Mouse (Mus musculus) ES-E14 (cell line): ENCODE results near the gene Il12b. TPM values are rescaled to one million over a fixed set of nuclear protein-coding genes. Genes with fewer than 3 reads are reported as not detected.

ENCODE experiments used
- DNase-seq: peaks from one replicate; pipeline ENCODE4 v3.0.0-alpha.2; 2013; ENCODE audit warnings: low read depth, low spot score
- H3K27ac ChIP-seq: 2 replicates; pipeline ENCODE4 v1.5.1; 2012; ENCODE audit warnings: low read depth, mild to moderate bottlenecking, low read length, moderate library complexity, mixed read lengths; ENCODE audit not compliant: poor library complexity, insufficient read depth, severe bottlenecking
- H3K36me3 ChIP-seq: 2 replicates; pipeline ENCODE4 v1.6.1; 2012; ENCODE audit warnings: mild to moderate bottlenecking, low read length, moderate library complexity, mixed read lengths; ENCODE audit not compliant: control insufficient read depth, poor library complexity, insufficient read depth, severe bottlenecking
- H3K4me1 ChIP-seq, 2 experiments: fragments of 150-350 bp in 1 of 2; sonication (generic) in 1 of 2; 2 replicates each; pipeline ENCODE4 v1.6.1; 2012; ENCODE audit warnings: low read length in 2 of 2, mild to moderate bottlenecking in 1 of 2, mixed read lengths in 1 of 2; ENCODE audit not compliant: control insufficient read depth in 2 of 2, insufficient read depth in 2 of 2, poor library complexity in 1 of 2
- H3K4me3 ChIP-seq, 2 experiments: fragments of 150-350 bp in 1 of 2; sonication (generic) in 1 of 2; 2 replicates each; pipeline ENCODE4 v1.5.1; 2012; ENCODE audit warnings: low read length in 2 of 2, low read depth in 1 of 2, mild to moderate bottlenecking in 1 of 2, mixed read lengths in 1 of 2; ENCODE audit not compliant: insufficient read depth in 1 of 2, poor library complexity in 1 of 2, severe bottlenecking in 1 of 2
- H3K9ac ChIP-seq: 2 replicates; pipeline ENCODE4 v1.6.1; 2012; ENCODE audit warnings: low read depth, mild to moderate bottlenecking, low read length, mixed read lengths; ENCODE audit not compliant: poor library complexity, insufficient read depth, severe bottlenecking
- H3K9me3 ChIP-seq: fragments of 150-350 bp; sonication (generic); 2 replicates; pipeline ENCODE4 v1.6.1; 2012; ENCODE audit warnings: low read depth, mild to moderate bottlenecking, low read length; ENCODE audit not compliant: control insufficient read depth, insufficient read depth
- CHD2 ChIP-seq: IDR thresholded peaks from 2 replicates; pipeline ENCODE4 v1.6.1; 2014; ENCODE audit warnings: mild to moderate bottlenecking, low read depth, low read length, inconsistent platforms
- HCFC1 ChIP-seq: IDR thresholded peaks from 2 replicates; pipeline ENCODE4 v1.6.1; 2012; ENCODE audit warnings: low read length, inconsistent platforms, borderline replicate concordance; ENCODE audit not compliant: insufficient read depth
- MAFK ChIP-seq: IDR thresholded peaks from 2 replicates; pipeline ENCODE4 v1.6.1; 2014; ENCODE audit warnings: mild to moderate bottlenecking, low read depth, low read length, inconsistent platforms; ENCODE audit not compliant: insufficient read depth
- ZC3H11A ChIP-seq: IDR thresholded peaks from 2 replicates; pipeline ENCODE4 v1.6.1; 2012; ENCODE audit warnings: low read depth, mild to moderate bottlenecking, inconsistent platforms, low read length, borderline replicate concordance
- ZNF384 ChIP-seq: IDR thresholded peaks from 2 replicates; pipeline ENCODE4 v1.6.1; 2012; ENCODE audit warnings: low read depth, low read length, inconsistent platforms
- in situ Hi-C, 2 experiments: fragments of 600-800 bp; cut with MboI; formaldehyde crosslinking; loops; one replicate each; pipeline ENCODE4 v1.15.1; 2025; ENCODE audit warnings: low sequenced_read_pairs in 2 of 2, inconsistent platforms in 1 of 2; ENCODE audit not compliant: unreplicated experiment in 2 of 2
- total RNA-seq: library from RNA; depleted of rRNA; stranded (reverse); fragments of 300-350 nt; gene quantifications from 2 replicates; pipeline ENCODE4 v1.2.3, GENCODE M21; 2012

Gene Il12b
- total RNA-seq, 1 experiment: not detected

DNA sequence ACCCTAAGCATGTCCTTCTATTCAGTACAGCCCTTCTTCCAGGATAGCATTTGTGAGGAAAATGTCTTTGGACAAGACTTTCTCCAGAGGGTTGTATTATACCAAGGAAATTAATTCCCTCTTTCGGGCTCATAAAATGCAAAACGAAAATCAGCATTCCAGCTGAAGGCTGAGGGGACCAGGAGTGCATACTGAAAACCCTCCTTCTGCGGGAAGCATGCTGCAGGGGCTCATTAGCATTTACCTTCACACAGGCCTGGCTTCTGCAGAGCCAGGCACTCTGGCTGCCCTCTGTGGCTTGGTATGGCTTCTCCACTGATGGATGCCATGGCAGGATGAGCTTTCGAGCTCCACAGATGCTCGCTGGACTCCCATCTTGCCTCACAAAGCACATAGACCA is 24.1 kb downstream of the Il12b start:
- no peaks in the 10 kb centered on the region for H3K9me3 ChIP-seq
- in situ Hi-C loops: no loop called here

DNA sequence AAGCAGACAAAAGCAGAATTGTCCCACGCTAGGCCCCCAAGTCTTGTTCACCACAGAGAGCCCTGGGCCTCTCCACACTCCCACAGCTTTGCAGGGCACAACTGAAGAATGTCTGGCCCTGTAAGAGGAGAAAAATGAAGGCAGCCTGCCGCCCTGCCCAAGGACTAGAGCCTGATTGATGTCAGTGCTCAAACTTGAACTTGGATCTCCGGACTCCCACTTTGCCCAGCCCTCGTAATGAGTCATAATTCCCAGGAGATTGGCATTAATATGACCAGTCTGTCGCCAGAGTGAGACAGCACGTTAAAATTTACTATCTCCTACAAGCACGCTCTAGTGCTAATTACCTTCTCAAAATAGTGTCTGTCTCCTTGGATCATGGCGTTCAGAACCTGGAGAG is 25.1 kb downstream of the Il12b start:
- Histone ChIP-seq H3K36me3 (no peaks in the 10 kb centered on the region), H3K4me3 (no peak overlapping the region), H3K9me3 (no peaks in the 10 kb centered on the region), H3K9ac (no peak overlapping the region), H3K4me1 (no peaks in the 10 kb centered on the region), H3K27ac (no peak overlapping the region)
- DNase-seq: no peak
- in situ Hi-C loops: no loop called here
- TF ChIP-seq ZC3H11A (no peak), HCFC1 (no peak), CHD2 (no peak), MAFK (no peak), ZNF384 (no peak)

More for the DNA sequence above, 24.1 kb downstream of the Il12b start:
- no peak overlapping the region for H3K27ac ChIP-seq
- DNase-seq: no peak
- H3K4me1 ChIP-seq: no peaks in the 10 kb centered on the region
- no peak overlapping the region for H3K9ac ChIP-seq
- H3K36me3 ChIP-seq: no peaks in the 10 kb centered on the region
- TF ChIP-seq HCFC1 (no peak), CHD2 (no peak), ZNF384 (no peak), ZC3H11A (no peak), MAFK (no peak)
- H3K4me3 ChIP-seq: no peak overlapping the region

DNA sequence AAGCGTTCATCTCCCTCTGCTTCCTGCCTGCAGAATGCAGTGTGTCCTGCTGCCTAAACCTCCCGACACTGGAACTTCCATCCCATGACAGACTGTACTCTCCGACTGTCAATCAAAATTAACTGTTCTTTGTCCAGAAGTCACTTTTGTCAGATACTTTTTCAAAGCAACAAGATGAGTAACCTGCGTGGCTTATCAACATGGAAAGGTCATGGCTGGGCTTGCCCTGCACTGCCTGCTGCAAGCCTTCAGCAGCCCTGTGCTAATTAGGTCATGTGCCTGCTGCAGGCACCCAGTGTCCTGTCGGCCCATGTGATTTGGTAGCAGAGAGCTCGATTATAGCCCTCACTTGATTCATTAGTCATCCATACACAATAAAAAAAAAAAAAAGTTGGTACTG is 25.8 kb downstream of the Il12b start:
- no peak overlapping the region for H3K27ac ChIP-seq
- H3K36me3 ChIP-seq: no peaks in the 10 kb centered on the region
- in situ Hi-C loops: no loop called here
- H3K4me1 ChIP-seq: no peaks in the 10 kb centered on the region
- no peak overlapping the region for H3K9ac ChIP-seq
- TF ChIP-seq ZNF384 (no peak), HCFC1 (no peak), MAFK (no peak), ZC3H11A (no peak), CHD2 (no peak)
- H3K4me3 ChIP-seq: no peak overlapping the region
- DNase-seq: no peak
- no peaks in the 10 kb centered on the region for H3K9me3 ChIP-seq

DNA sequence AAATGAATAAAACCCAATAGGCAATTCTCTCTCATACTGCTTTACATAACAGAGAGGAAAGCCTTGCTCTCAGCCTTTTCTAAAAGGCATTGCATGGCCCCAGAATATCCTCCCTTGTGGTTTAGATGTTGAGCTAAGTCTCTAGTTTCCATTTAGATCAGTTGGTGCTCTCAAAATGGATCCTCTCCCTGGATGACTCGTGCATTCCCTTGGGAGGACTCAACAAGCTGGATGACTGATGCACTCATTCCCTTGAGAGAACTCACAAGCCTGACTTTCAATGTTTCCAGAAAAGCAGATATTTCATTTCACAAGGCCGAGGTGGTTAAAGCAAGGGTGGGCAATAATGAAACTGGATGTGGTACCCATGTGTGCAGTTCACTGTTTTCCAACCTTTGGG is 28.1 kb downstream of the Il12b start:
- no peaks in the 10 kb centered on the region for H3K36me3 ChIP-seq
- H3K4me1 ChIP-seq: no peaks in the 10 kb centered on the region
- H3K9me3 ChIP-seq: no peaks in the 10 kb centered on the region
- in situ Hi-C loops: no loop called here
- H3K9ac ChIP-seq: no peak overlapping the region
- no peak for DNase-seq
- H3K4me3 ChIP-seq: no peak overlapping the region
- TF ChIP-seq CHD2 (no peak), MAFK (no peak), ZNF384 (no peak), ZC3H11A (no peak), HCFC1 (no peak)
- H3K27ac ChIP-seq: no peak overlapping the region

DNA sequence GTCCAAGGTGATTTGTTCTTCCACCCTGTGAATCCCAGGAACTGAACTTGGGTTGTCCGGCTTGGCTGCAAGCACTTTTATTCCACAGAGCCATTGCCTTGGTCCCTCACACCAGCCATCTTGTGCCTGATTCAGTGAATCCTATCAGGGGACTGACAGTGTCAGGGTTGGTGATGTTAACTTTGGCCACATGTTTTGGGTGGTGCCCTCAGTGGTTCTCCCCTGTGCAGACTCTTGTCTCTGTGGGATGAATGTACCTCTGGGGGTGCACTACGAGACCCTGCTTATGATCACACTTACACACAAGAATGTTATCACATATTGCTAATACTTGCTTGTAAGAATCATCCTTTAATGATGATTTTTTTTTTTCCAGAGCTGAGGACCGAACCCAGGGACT is 30.2 kb downstream of the Il12b start:
- H3K9me3 ChIP-seq: no peaks in the 10 kb centered on the region
- no peak overlapping the region for H3K9ac ChIP-seq
- no peak for DNase-seq
- no peaks in the 10 kb centered on the region for H3K4me1 ChIP-seq
- no peaks in the 10 kb centered on the region for H3K36me3 ChIP-seq
- in situ Hi-C loops: no loop called here
- H3K4me3 ChIP-seq: no peak overlapping the region
- H3K27ac ChIP-seq: no peak overlapping the region
- TF ChIP-seq MAFK (no peak), HCFC1 (no peak), CHD2 (no peak), ZC3H11A (no peak), ZNF384 (no peak)
